Mouse (Mus musculus) stomach, postnatal 0 days (tissue): ENCODE results near the gene Il27.

Experiments
- CTCF ChIP-seq: IDR thresholded peaks from 2 replicates; pipeline ENCODE4 v1.5.1; 2016; ENCODE audit warnings: antibody characterized with exemption, low read depth, mild to moderate bottlenecking, moderate library complexity
- EP300 ChIP-seq: optimal IDR thresholded peaks from 2 replicates; pipeline ENCODE3; 2016; ENCODE audit warnings: antibody characterized with exemption

- no peak for TF ChIP-seq CTCF
- no peak for TF ChIP-seq EP300
These were observed 25.0 kb upstream of the Il27 start for GRCm38 (mm10) chr7:126619559-126620275.
